Mouse (Mus musculus) bone marrow macrophage, adult 2 months (primary cell): Measurements from ENCODE around the gene Pcolce2.

Source experiments
- CTCF ChIP-seq: IDR thresholded peaks from 2 replicates; pipeline ENCODE4 v1.5.1; 2012; ENCODE audit warnings: low read depth, mild to moderate bottlenecking, low read length, moderate library complexity
- POLR2A ChIP-seq: IDR thresholded peaks from 2 replicates; pipeline ENCODE4 v1.6.1; 2012; ENCODE audit warnings: mild to moderate bottlenecking, low read depth, low read length, borderline replicate concordance

GRCm38 (mm10) chr9:95704078-95704477 lies 66.7 kb downstream of the Pcolce2 start:
- no peak for TF ChIP-seq CTCF
- TF ChIP-seq POLR2A: no peak
